Mouse (Mus musculus) hindbrain, embryonic 16.5 days (tissue): ENCODE data around the gene Pttg1. TPM values are rescaled to one million over a fixed set of nuclear protein-coding genes. Genes with fewer than 3 reads are reported as not detected.

Experiments
- ATAC-seq: fragments of 200-750 bp; cut with Nextera tagmentation; 2 replicates; pipeline ENCODE4 v1.8.0; 2017; ENCODE audit warnings: moderate TSS enrichment, moderate library complexity
- H3K27ac ChIP-seq: fragments of 300-500 bp; sonication (generic); 2 replicates; pipeline ENCODE4 v1.5.1; 2014; ENCODE audit warnings: low read depth, mild to moderate bottlenecking, control low read depth, low read length, moderate library complexity
- H3K27me3 ChIP-seq: fragments of 300-500 bp; sonication (generic); replicated peaks from 2 replicates; pipeline ENCODE4 v1.6.1; 2014; ENCODE audit warnings: low read length; ENCODE audit not compliant: control insufficient read depth, insufficient read depth
- H3K36me3 ChIP-seq: fragments of 300-500 bp; sonication (generic); 2 replicates; pipeline ENCODE4 v1.6.1; 2014; ENCODE audit warnings: mild to moderate bottlenecking, low read length, moderate library complexity, mixed read lengths; ENCODE audit not compliant: control insufficient read depth, insufficient read depth
- H3K4me1 ChIP-seq: fragments of 300-500 bp; sonication (generic); 2 replicates; pipeline ENCODE4 v1.6.1; 2014; ENCODE audit warnings: low read depth, low read length; ENCODE audit not compliant: control insufficient read depth, insufficient read depth
- H3K4me2 ChIP-seq: fragments of 300-500 bp; sonication (generic); 2 replicates; pipeline ENCODE4 v1.6.1; 2014; ENCODE audit warnings: mild to moderate bottlenecking, low read length, control low read depth, moderate library complexity
- H3K4me3 ChIP-seq: fragments of 300-500 bp; sonication (generic); 2 replicates; pipeline ENCODE4 v1.5.1; 2014; ENCODE audit warnings: mild to moderate bottlenecking, low read length, control low read depth, moderate library complexity
- H3K9ac ChIP-seq: fragments of 300-500 bp; sonication (generic); 2 replicates; pipeline ENCODE4 v1.6.1; 2014; ENCODE audit warnings: low read depth, mild to moderate bottlenecking, control low read depth, low read length, moderate library complexity
- H3K9me3 ChIP-seq: fragments of 300-500 bp; sonication (generic); 2 replicates; pipeline ENCODE4 v1.6.1; 2014; ENCODE audit warnings: mild to moderate bottlenecking, low read length, moderate library complexity; ENCODE audit not compliant: control insufficient read depth
- WGBS: fragments of 180-500 bp; shearing (Covaris S2); extraction: QIAGEN DNeasy Blood & Tissue Kit; methylation state at CpG from one replicate; pipeline ENCODE4 v1.1.7; 2014; 5-methylcytosine and 5-hydroxymethylcytosine counted together
- polyA plus RNA-seq: library from polyadenylated mRNA; unstranded; fragments of >200 nt; fragmentation: Nextera tagmentation; extraction: Ambion mirVana; gene quantifications from 2 replicates; pipeline ENCODE4 v1.2.1, GENCODE M21; 2015

The Pttg1 gene
- polyA plus RNA-seq, 1 experiment from 2014 or later = 56.3 TPM

DNA sequence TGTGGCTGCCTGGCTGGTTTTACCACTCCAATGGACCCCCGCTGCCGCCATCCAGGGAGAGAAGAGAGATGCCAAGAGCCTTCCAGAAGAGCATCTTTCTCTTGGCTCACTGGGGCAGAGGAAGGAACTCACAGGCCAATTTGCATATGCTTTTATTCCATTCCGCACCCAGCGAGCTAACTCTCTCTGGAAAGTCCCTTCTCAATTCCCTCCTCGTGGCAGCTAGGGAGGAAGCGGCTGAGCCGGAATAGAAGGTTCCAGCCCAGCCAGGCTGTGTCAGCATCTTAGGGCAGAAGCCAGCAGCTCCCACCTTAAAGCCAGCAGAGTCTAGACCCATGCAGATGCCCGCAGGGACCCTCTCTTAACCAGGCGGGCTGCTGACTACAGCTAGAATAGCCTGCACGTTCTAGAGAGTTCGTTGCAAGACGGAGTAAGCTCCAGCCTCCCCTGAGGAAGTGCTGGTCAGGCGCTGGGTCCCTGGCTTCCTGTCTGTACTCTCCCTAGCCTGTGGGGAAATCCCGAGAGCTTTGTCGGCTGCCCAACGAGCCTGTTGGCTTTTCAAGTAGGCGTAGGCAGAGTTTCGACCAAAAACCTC lies 40.9 kb downstream of the Pttg1 start:
- H3K4me3 ChIP-seq = peak overlapping the region; percentile 37

DNA sequence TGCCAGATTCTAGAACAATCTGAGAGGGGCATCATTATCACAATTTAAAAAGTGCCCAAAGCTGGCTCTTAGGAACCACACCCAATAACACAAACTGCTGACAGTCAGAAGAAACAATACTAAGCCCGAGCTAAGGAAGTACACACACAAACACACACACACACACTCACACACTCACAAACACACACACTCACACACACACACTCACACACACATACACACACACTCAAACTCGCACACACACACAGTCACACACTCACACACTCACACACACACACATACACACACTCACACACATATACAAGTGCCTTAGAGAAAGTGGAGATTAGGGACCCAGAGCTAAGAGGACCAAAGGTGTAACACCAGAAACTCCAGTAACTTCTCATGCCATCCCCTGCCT lies 42.5 kb downstream of the Pttg1 start:
- no peak overlapping the region for H3K4me2 ChIP-seq
- 88% methylated on average over 2 of the region's 2 CpGs for WGBS

More for the DNA sequence above, 40.9 kb downstream of the Pttg1 start:
- ATAC-seq = peak; percentile 88
- WGBS = 2% methylated on average over 18 of the region's 18 CpGs
- H3K4me1 ChIP-seq = peaks cover 7% of the 10 kb centered on the region
- no peaks in the 10 kb centered on the region for H3K36me3 ChIP-seq
- peak overlapping the region; percentile 52 for H3K9ac ChIP-seq
- no peaks in the 10 kb centered on the region for H3K9me3 ChIP-seq
- H3K4me2 ChIP-seq = peak overlapping the region; percentile 64
- H3K27me3 ChIP-seq = no peaks in the 10 kb centered on the region
- peak overlapping the region; percentile 73 for H3K27ac ChIP-seq

DNA sequence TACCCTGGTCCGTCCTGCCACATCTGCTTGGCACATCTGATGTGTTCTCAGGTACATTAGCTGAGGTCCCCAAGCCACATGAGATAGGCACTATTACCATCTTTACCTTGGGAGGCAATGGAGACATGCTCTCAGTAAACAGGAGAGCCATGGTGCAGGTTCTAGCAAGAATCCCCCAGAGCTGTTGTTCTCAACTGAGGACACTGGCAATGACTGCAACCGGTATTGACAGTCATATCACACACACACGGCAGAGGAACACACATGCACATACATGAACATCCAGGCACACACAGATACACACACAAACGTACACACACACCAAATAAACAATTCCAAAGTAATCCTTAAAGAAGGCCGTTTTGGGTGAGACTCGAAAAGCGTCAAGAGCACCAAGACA lies 45.1 kb downstream of the Pttg1 start:
- ATAC-seq = no peak
- no peak overlapping the region for H3K4me3 ChIP-seq
- H3K4me2 ChIP-seq = no peak overlapping the region
- no peaks in the 10 kb centered on the region for H3K27me3 ChIP-seq
- H3K9me3 ChIP-seq = no peaks in the 10 kb centered on the region
- no peak overlapping the region for H3K27ac ChIP-seq
- H3K4me1 ChIP-seq = peaks cover 6% of the 10 kb centered on the region
- H3K36me3 ChIP-seq = no peaks in the 10 kb centered on the region
- 89% methylated on average over 7 of the region's 7 CpGs for WGBS
- H3K9ac ChIP-seq = no peak overlapping the region

More for the DNA sequence above, 42.5 kb downstream of the Pttg1 start:
- H3K4me1 ChIP-seq = peaks cover 7% of the 10 kb centered on the region
- H3K9ac ChIP-seq = no peak overlapping the region
- ATAC-seq = no peak
- no peaks in the 10 kb centered on the region for H3K27me3 ChIP-seq
- no peak overlapping the region for H3K27ac ChIP-seq
- no peaks in the 10 kb centered on the region for H3K9me3 ChIP-seq
- no peak overlapping the region for H3K4me3 ChIP-seq
- H3K36me3 ChIP-seq = no peaks in the 10 kb centered on the region

DNA sequence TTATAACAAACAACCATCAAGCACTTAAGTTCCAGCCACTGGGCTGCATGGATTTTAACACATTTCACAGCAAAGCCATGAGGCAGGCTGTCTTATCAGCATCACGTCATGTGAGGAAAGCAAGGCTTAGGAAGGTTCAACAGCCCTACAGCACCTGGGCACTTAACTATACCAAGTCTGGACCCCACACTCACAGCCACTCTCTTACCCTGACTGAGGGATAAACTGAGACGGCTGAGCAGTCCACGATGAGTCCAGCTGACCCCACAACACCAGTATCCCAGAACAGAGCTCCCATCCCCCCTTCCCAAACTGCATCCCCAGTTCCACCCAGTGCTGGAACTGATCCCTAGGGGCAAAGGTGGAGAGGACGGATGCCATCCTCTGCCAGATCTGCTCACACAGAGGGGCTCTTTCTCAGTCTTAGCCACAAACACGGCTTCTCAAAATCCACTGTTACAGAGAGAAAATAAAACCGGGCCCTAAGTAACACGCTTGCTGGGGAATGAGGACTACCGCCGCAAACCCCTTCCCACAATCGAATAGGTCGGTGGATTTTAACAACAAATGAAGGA lies 46.1 kb downstream of the Pttg1 start:
- Histone ChIP-seq H3K4me1 (peaks cover 4% of the 10 kb centered on the region; the same call in 1 of the 2 replicates), H3K9me3 (no peaks in the 10 kb centered on the region), H3K27ac (no peak overlapping the region), H3K4me3 (no peak overlapping the region), H3K9ac (no peak overlapping the region), H3K27me3 (no peaks in the 10 kb centered on the region), H3K4me2 (no peak overlapping the region), H3K36me3 (no peaks in the 10 kb centered on the region)
- 88% methylated on average over 11 of the region's 11 CpGs for WGBS
- ATAC-seq = no peak

DNA sequence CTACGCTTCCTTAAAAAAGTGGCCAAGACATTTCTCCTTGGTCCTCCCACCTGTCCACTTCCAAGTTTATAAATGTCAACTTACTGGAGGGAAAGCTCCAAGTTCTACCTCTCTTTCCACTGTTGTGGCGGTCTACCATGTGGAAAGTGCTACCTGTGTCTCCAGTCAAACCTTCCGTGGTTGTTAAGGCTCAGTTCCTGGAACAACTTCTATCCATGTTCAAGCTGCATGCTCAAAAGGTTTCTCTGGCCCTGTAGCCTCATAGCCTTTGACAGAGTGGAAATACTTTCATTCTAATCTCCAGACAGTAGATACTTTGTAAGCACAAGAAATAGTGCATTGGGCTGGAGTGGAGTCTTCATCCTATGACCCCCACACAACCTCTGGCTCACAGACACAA lies 46.6 kb downstream of the Pttg1 start:
- Histone ChIP-seq H3K27me3 (no peaks in the 10 kb centered on the region), H3K4me2 (no peak overlapping the region), H3K4me1 (no peaks in the 10 kb centered on the region; the same call in 1 of the 2 replicates), H3K27ac (no peak overlapping the region), H3K9ac (no peak overlapping the region), H3K4me3 (no peak overlapping the region), H3K36me3 (no peaks in the 10 kb centered on the region), H3K9me3 (no peaks in the 10 kb centered on the region)
- no peak for ATAC-seq
- WGBS = 93% methylated on average over 3 of the region's 3 CpGs

DNA sequence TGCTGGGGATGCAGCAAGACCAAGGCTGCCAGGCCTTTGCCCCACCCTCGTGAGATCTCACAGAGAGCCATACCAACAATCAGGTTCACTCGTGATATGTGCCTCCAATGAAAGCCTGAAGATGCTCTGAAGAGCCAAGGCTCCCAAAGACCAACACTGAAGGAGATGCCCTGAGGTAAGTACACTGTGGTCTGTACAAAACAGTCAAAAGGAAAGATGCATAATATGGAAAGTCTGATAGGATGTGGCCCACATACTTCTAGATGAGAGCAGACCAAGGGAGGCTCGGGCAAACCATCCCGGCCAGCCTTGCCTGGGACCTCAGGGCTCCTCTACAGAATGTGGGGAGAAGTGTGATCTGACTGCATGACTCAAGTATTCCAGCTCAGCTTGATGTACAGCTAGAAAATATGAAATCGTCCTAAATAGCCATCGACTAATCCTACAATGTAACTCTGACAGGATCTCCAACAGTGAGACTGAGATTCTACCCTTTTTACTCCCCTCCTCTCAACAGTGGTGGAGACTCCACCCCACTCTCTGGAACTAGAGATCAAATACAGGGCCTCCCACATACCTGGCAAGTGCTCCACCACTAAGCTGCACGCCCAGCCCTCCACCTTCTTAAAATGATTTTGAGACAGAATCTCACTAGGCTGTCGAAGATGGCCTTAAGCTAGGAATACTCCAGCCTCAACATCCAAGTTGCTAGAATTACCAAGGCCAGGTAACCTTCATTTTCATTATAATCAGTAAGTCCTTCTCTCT lies 48.8 kb downstream of the Pttg1 start:
- Histone ChIP-seq H3K4me2 (no peak overlapping the region), H3K27ac (no peak overlapping the region), H3K4me1 (no peaks in the 10 kb centered on the region), H3K9ac (no peak overlapping the region), H3K4me3 (no peak overlapping the region), H3K9me3 (no peaks in the 10 kb centered on the region), H3K36me3 (no peaks in the 10 kb centered on the region), H3K27me3 (no peaks in the 10 kb centered on the region)
- no peak for ATAC-seq
- WGBS = 93% methylated on average over 8 of the region's 8 CpGs

DNA sequence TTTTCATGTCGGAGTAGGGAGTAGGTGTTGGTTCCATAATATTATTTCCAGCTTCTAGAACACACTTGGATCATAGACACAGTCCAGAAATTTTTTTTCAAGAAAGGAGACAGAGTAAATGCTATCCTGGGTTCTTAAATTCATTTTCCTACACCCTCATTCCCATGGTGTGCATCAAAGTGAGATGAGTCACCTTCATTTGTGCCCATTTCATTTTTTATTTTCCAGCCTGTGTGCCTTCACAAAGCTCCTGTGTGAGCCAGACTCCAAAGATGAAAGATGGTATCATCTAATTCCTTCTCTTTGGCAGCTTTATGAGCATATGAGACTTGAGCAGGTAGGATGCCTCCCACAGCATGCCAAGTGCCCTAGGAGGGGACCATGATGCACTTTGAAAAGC lies 49.5 kb downstream of the Pttg1 start:
- Histone ChIP-seq H3K36me3 (no peaks in the 10 kb centered on the region), H3K4me2 (no peak overlapping the region), H3K9me3 (no peaks in the 10 kb centered on the region), H3K4me1 (no peaks in the 10 kb centered on the region), H3K4me3 (no peak overlapping the region), H3K27ac (no peak overlapping the region), H3K9ac (no peak overlapping the region), H3K27me3 (no peaks in the 10 kb centered on the region)
- no peak for ATAC-seq
- 93% methylated on average over 1 of the region's 1 CpGs for WGBS

DNA sequence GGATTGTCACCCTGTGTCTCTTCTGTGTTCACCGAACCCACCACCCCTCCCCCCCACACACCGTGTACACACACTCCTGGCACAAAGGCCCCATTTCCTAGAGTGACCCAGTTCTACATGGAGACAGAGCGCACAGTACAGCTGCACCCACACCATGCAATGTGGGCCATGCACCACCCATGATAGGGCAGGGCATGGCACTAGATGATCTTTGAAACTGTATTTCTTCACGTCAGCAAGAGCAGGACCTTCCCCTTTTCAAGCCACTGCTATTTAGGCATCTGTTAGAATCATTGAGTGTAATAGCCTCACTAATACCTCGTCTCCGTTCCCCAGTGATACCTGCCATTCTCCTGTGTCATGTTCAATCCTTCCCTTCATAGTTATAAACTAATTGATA lies 51.1 kb downstream of the Pttg1 start:
- Histone ChIP-seq H3K27ac (no peak overlapping the region), H3K27me3 (no peaks in the 10 kb centered on the region), H3K4me2 (no peak overlapping the region), H3K4me3 (no peak overlapping the region), H3K4me1 (no peaks in the 10 kb centered on the region), H3K36me3 (no peaks in the 10 kb centered on the region), H3K9ac (no peak overlapping the region), H3K9me3 (no peaks in the 10 kb centered on the region)
- 95% methylated on average over 6 of the region's 6 CpGs for WGBS
- no peak for ATAC-seq

DNA sequence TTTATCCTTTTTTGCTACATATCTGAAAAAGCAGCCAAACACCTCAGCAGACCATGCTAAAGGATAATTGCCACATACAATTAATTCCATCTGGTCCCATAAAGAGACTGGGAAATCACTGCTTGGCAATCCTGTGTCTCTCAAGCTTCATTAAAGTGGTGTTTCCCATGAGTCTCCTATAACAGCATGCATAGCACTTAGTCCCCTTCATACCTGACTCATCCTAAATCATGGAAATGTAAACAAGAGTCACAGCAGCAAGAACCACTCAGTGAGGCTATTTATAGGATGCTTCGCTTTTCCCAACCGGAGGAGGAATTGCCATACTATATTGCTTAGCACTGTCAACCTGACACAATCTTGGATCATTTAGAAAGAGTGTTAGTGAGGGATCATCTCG lies 52.7 kb downstream of the Pttg1 start:
- H3K27me3 ChIP-seq = no peaks in the 10 kb centered on the region
- no peak for ATAC-seq
- no peak overlapping the region for H3K4me2 ChIP-seq
- no peaks in the 10 kb centered on the region for H3K4me1 ChIP-seq
- H3K4me3 ChIP-seq = no peak overlapping the region
- no peaks in the 10 kb centered on the region for H3K9me3 ChIP-seq
- WGBS = 81% methylated on average over 3 of the region's 3 CpGs
- no peak overlapping the region for H3K27ac ChIP-seq
- H3K9ac ChIP-seq = no peak overlapping the region
- H3K36me3 ChIP-seq = no peaks in the 10 kb centered on the region
